Mouse (Mus musculus): Measurements from ENCODE around the gene Bclaf3. TPM values are rescaled to one million over a fixed set of nuclear protein-coding genes. Genes with fewer than 3 reads are reported as not detected.
A peak's percentile ranks its signal among the peaks of the same experiment; 100 is the strongest.

Gene Bclaf3
- total RNA-seq, 2 experiments from 2014 or later, result 2.4 to 5.2 TPM

DNA sequence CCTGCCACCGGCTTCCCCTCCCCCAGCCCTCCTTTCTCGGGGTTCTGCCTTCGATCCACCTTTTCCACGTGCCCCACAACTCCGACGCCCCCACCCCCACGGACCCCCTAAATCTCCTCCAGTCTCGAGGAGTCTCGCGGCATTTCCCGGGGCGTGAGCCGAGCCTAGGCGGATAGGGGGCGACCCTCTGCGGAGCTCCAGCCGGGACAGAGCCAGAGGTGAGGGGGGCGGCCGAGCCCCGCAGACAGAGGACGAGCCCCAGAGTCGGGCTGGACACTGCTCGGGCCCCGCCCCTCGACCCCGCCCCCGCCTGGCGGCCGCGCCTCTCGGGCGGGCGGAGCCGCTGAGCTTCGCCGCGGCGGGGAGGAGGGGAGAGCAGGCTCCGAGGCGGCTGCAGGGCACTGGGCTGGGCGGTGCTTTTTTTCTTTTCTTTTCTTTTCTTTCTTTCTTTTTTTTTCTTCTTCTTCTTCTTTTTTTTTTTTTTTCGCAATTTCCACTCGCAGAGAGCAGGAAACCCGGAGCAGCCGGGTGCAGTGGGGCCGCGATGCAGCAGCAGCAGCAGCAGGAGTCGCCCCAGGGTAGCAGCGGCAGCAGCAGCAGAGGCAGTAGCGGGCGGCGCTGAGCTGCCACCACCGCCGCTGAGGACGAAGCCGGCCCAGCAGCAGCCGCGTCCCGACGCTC lies 100.6 kb downstream of the Bclaf3 start, which contains the start of gene Sh3kbp1:
Gene Sh3kbp1 (plus strand): TSS at position 366 of the 681 bp plus-strand sequence.
- peak; percentile 75 for DNase-seq

DNA sequence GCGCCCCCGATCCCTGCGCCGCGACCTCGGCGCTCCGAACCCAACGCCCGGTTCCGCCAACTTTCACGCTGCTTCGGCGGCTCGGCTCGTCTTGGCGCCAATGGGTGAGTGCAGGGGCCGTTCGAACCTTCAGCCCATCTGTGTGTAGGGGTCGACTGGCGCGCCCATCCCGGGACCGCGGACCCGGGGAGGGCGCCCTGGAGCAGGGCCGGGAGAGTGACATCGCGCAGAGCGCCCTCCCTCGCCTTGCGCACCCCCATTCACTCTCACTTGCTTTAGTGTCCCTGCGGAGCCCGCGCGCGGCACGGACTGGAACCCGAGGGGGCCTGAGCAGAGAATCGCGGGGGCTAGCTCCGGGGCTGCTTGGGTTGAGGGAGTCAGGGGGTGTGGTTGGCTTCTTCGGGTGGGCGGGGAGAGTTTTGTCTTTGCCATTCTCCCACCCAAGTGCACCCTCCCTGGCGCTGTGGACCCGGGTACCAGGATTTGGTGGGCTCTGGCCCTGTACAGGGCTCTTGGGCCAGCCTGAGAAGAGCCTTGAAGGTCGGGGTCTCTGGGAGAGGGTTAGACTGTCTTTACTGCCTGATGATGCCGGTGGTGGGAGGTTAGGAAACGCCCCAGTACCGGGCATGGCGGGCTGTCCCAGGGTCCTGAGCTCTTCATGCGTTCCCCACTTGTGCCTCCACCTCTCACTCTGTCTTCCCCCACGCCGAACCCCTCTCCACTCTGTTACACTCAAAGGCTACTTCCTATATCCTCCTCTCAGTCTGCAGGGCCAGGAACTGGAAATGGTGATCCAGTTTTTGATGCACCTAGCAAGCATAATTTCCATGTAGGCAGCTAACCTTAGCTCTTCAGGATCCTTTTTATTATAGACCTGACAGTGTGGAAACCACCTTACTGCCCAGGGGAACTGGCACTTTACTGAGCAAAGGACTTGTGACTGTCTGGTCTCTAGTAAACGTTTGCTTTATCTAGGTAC lies 101.4 kb downstream of the Bclaf3 start:
- DNase-seq, result peak; percentile 28

DNA sequence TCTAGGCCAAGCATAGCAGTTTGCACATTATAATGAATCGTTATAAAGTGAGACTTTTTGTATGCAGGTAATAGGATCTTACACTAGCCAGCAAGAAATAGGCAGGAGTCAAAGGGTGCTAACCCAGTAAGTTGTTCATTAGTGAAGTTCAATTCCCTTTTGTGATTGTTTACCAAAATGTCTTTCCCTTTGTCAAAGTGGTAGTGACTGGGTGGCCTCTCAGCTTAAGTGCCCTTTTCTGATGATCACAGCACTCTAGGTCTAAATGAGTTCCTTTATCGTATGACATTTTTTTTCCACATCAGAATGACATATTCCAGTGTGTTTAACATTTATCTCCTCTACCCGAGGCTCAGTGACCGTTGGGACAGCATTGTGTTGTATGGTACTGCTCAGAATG lies 102.1 kb downstream of the Bclaf3 start:
- DNase-seq, result no peak

DNA sequence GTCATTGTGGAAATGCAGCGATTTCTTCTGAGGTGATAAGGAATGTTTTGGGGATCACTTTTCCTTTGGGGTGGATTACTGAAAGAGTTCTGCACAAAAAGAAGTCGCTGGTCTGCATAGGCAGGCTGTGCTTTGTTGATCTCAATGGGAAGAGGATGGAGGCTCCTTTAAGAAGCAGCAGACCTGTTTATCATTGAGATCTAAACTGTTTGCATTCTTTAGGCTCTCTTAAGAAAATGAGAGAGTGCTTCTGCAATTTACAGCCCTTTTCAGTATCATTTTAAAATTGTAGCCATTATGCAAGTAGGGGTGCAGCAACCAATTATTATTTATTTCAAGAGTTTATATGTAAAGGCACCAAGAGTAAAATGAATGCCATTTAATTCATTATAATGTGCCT lies 102.7 kb downstream of the Bclaf3 start:
- DNase-seq, result no peak

DNA sequence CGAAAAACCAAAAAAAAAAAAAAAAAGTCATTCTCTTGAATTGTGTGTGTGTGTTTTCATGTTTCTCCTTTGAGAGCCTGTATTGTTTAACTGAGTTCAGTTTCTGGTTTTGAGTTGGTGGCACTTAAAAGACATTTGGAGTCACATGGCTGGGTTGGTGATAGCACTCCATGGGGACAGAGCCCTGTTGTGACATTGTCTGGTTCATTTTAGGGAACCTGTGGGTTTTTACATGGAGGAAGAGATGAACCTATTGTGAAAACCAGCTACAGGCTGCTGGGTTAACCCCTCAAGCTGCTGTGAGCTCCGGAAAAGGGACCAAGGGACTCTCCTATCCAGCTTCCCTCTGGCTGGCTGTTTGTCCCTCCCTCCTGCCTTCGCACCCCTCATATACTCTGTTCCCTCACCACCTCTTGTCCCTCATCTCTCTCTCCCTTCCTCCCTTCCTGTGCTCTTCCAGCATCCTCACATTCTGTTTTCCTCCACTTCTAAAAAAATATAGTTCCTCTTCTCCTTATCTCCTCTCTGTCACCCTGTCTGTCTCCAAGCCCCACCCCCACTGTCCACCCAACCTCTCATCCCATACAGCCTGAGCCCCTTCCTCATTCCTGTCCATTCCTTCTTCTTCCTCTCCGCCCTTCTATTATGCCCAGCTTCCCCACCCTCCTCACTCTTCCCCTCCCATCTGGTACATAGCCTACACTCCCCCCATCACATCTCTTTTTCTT lies 112.2 kb downstream of the Bclaf3 start:
- no peak for DNase-seq

DNA sequence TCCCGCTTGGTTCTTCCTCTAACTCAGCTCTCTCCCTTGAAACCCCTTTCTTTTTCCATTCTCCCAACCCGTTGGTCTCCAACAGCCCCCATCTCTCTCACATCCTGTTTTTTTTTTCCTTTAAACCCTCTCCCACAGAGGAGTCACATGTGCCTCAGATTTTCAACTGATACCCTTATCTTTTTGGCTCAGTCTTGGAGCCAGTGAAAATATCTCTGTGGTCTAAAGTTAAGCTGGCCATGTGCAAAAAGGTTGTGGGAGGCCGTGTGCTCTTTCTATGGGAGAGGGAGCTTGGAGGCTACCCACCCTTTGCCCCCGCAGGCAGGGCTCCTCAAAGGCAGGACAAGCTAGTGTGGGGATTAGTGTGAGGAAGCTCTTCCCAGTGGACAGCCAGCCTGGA lies 113.5 kb downstream of the Bclaf3 start:
- no peak for DNase-seq

Other genes starting within 250 kb of the Bclaf3 start
- 10 to 100 TPM; 86.9 to 91.1 TPM for gene Eif1ax, start 154.5 kb upstream of the Bclaf3 start, total RNA-seq (2021)
- under 1 TPM; 0.31 to 0.36 TPM for gene Map7d2, start 112.1 kb upstream of the Bclaf3 start, total RNA-seq (2021)
- gene Sh3kbp1, start 100.6 kb downstream of the Bclaf3 start, total RNA-seq (2021), result 10 to 100 TPM; 26.3 to 34.1 TPM

Data from gastrocnemius, postnatal 10 days (tissue).